Mouse (Mus musculus) ES-Bruce4 (cell line): ENCODE measurements around the gene Aff2.

Experiments
- CTCF ChIP-seq: IDR thresholded peaks from one replicate; pipeline ENCODE4 v1.8.1; 2011; ENCODE audit warnings: low read depth, low read length
- EP300 ChIP-seq: IDR thresholded peaks from 2 replicates; pipeline ENCODE4 v1.6.1; 2011; ENCODE audit warnings: low read depth, low read length; ENCODE audit not compliant: insufficient read depth
- POLR2A ChIP-seq: IDR thresholded peaks from one replicate; pipeline ENCODE4 v1.8.1; 2011; ENCODE audit warnings: low read length; ENCODE audit not compliant: insufficient read depth

GRCm38 (mm10) chrX:69502061-69502460, 142.0 kb downstream of the Aff2 start:
- no peak for TF ChIP-seq CTCF
- TF ChIP-seq EP300: no peak
- TF ChIP-seq POLR2A: no peak
